Mouse (Mus musculus): ENCODE data around the gene Tchhl1.

Tchhl1 gene

DNA sequence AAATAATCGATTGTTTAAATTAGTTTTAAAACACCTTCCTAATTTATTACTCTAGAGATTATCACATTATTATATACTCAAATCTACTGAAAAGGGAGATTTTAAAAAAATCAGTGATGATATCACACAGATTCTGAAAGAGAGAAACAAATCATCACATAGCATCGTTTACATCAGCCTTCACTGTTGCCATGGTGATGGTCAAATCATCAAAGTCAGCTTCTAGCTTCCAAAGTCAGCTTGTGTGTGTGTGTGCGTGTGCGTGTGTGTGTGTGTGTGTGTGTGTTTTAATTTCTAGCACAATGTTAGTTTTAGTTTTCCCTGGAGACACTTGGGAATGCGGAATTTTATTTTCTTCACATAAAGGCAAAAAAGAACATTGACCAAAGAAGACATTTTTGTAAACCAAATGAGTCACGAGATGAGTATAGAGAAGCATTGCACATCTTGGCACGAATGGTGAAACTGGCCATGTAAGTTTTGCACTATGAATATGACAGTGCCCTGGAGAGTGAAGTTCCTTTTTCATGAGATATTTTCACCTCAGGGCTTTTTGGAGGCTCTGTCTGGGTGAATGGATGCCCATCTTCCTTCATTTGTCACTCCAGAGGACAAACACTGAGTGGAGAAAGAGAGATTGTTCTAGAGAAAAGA is 36.1 kb downstream of the Tchhl1 start:
- DNase-seq (ENCODE audit: low read depth, low spot score) = no peak

DNA sequence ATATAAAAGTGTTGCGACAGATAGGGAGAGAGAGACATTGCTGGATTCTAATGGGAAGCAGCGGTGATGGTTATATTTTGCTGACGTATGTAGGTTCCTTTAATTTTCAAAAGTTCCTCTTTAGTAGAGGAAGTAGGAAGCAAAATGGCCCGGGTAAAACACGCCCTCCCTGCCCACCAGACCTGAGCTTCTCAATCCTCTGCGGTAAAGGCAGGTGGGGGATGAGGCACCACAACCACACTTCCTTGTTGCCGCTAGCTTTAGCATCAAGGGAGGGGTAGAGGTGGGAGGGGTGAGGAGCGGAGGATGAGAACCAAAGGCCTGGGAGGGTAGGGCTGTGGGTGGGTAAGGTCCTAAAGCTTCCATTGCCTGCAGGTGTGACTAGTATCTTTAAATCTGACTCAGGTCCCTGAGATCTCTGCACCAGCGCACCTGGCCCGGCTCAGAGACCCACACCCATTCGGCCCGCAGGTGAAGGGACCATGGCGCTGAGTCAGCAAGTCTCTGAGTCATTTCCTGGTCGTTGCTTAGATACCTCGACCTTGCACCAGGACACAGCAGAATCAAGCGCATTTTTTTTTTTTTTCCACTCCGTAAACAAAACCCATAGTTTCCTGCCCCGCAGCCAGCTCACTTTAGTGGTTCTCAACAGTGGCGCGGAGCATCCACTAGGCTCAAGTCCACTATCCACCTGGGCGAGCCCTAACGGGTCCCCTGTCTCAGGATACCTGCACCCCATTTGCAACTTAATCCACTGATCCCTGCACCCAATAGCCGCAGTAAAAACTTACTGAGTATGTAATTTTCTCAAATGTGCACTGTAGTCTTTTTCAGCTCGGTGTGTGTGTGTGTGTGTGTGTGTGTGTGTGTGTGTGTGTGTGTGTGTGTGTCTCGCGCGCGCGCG is 37.7 kb downstream of the Tchhl1 start:
- DNase-seq (ENCODE audit: low read depth, low spot score) = no peak

GRCm38 (mm10) chr3:93506881-93507325 is 38.3 kb downstream of the Tchhl1 start:
- DNase-seq (ENCODE audit: low read depth, low spot score) = no peak

DNA sequence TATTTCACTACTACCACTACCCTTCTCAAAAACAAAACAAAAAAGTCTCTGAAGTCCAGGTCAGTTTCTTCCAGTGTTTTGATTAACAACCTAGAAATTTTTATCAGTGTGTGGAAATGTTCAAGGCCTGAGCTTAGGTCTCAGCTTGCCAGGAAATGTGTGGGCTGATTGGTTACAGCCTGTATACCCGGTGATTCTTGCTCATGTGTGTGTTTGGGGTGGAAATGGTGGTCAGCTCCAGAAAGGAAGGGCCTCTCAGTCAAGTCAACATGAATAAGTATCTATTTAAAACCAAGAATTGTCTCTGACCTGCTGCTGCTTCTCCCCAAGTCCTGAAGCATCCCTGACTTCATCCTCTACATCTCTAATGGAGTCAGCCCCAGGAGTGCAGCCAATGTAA is 40.7 kb downstream of the Tchhl1 start:
- DNase-seq (ENCODE audit: low read depth, low spot score) = no peak

DNA sequence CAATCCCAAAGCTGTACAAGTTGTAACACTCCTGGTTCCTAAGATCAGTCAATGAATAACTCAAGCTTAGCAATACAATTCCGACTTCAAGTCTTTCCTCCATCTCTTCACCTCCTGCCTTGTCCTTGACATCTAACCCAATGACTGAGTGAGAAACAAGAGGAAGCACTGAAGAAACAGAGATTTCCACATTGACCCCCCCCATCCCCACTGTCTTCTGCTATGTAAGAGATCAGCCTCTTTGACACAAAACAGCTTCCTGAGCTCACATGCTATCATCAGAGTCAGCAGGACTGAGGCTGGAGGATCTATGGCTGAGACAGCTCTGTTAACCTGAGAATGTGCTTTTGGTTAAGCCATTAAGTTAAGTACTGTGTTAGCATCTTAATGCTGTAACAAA is 42.5 kb downstream of the Tchhl1 start:
- no peak for DNase-seq (ENCODE audit: low read depth, low spot score)

DNA sequence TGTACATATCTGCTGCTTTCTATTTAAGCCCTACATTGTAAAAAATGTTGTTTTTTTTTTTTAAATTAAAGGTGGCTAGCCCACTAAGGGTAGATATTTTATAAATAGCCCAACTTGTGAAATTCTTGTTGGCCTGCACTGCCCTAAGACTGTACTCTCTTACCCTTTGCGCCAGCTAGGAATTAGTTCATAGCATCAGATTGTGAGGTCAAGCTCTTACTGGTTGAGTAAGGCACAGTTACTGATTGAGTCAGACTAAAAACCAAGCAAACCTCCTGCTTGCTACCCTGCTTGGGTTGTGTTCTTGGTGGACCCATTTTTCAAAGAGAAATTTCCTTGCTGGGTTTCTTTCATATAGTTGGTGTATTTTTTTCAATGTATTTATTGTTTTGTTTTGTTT is 43.2 kb downstream of the Tchhl1 start:
- DNase-seq (ENCODE audit: low read depth, low spot score) = no peak

- no peak for DNase-seq (ENCODE audit: low read depth, low spot score)
These were observed 44.0 kb downstream of the Tchhl1 start for GRCm38 (mm10) chr3:93512386-93513101.

GRCm38 (mm10) chr3:93514628-93515027 is 46.1 kb downstream of the Tchhl1 start:
- no peak for DNase-seq (ENCODE audit: low read depth, low spot score)

GRCm38 (mm10) chr3:93517343-93517742 is 48.8 kb downstream of the Tchhl1 start:
- DNase-seq (ENCODE audit: low read depth, low spot score) = no peak

GRCm38 (mm10) chr3:93519856-93520329 is 51.3 kb downstream of the Tchhl1 start:
- DNase-seq (ENCODE audit: low read depth, low spot score) = no peak

DNA sequence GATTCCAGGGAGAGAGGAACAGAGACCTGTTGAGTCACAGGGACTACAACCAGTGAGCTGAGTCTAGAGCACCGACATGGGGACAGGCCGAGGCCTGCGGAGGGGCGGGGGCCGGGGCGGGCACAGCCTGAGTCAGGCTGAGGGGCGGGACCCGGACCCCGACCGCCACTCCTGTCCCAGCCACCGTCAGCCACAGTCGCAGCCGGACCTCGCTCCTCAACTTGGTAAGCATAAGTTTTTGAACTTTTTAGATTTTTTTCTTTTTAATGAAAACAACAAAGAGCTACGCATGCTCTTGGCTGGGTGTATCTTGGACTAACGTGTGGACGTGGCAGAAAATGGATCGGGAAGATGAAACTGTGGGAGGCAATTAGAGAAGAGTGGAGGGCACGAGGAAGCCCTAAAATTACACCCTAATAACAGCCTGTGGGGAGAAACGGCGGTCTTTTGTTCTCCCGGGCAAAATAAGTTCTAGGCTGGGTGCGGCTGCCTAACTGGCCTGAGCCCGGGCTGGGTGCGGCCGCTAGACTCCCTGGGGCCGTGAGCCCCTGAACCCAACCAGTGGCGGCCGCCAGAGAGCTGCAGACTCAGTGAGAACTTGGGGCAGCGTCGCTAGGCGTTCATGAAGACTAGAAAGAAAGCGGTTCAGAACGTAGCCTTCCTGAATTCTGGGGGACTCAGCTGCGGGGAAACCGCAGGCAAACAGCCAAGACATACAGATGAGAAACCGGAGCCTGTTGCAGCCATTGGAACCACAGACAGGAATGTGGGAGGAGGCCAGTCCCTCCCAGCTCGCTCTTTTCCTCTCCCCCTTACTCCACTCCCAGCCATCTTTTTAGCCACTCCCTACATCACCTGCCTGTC is 52.0 kb downstream of the Tchhl1 start, which contains the start of gene S100a11:
S100a11 (plus strand) TSS at position 159 of the 864 bp plus-strand sequence.
- DNase-seq (ENCODE audit: low read depth, low spot score) = no peak
